Mouse (Mus musculus) G1E (cell line): Measurements from ENCODE around the gene Gtf2h4.

Source experiments
- CTCF ChIP-seq: IDR thresholded peaks from 2 replicates; pipeline ENCODE4 v1.5.1; 2012; ENCODE audit warnings: low read depth, low read length, inconsistent platforms, mixed read lengths
- GATA1 ChIP-seq: IDR thresholded peaks from 2 replicates; pipeline ENCODE4 v1.6.1; 2012; ENCODE audit warnings: borderline replicate concordance, low read length, inconsistent platforms, mixed read lengths
- POLR2AphosphoS5 ChIP-seq: IDR thresholded peaks from 2 replicates; pipeline ENCODE4 v1.6.1; 2012; ENCODE audit warnings: low read depth, low read length, inconsistent platforms; ENCODE audit not compliant: insufficient replicate concordance

GRCm38 (mm10) chr17:35666851-35667256 is 6.7 kb downstream of the Gtf2h4 start:
- TF ChIP-seq GATA1 (no peak), CTCF (no peak), POLR2AphosphoS5 (no peak)
